Mouse (Mus musculus) G1E-ER4 (cell line): ENCODE measurements around the gene Nalcn. TPM values are rescaled to one million over a fixed set of nuclear protein-coding genes. Genes with fewer than 3 reads are reported as not detected.

ENCODE experiments used
- GATA1 ChIP-seq: IDR thresholded peaks from one replicate; pipeline ENCODE4 v1.8.0; 2012; ENCODE audit warnings: low read length, inconsistent platforms
- polyA plus RNA-seq: library from polyadenylated mRNA; stranded (reverse); fragments of >175 nt; gene quantifications from 2 replicates; pipeline ENCODE4 v1.2.3, GENCODE M21; 2012

Nalcn gene
- not detected in 2 replicates for polyA plus RNA-seq

DNA sequence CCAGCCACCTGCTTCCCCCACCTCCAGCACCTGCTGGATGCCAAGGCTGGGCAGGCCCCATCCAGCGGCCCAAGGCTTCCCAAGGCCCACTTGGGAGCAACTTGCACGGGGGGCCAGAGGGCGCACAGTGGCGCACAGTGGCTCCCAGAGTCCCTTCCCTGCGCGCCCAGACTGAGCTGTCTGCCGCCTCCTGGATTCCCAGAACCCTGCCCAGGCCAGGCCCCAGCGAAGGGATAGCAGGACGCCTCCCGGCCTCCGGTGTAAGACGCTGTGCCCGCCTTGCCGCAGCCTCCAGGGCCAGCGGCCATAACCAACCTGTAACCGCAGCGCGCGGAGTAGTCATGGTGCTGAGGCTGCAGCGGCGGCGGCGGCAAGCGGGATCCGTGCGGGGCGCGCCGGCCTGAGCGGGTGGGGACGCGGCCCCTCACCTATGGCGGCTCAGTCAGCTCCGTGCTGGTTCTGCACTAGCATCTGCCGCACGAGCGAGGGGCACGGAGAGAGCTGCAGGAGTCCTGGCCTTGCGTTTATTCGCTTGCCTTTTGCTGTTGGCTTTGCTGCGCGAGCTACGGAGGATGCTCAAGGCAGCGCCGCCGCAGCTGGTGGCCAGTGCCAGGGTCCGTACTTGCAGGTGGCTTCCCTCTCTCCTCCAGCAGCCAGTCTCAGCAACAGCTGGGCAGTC, at the start of gene Nalcn:
Gene Nalcn (minus strand): TSS at position 644 of the 679 bp plus-strand sequence.
- no peak for TF ChIP-seq GATA1

DNA sequence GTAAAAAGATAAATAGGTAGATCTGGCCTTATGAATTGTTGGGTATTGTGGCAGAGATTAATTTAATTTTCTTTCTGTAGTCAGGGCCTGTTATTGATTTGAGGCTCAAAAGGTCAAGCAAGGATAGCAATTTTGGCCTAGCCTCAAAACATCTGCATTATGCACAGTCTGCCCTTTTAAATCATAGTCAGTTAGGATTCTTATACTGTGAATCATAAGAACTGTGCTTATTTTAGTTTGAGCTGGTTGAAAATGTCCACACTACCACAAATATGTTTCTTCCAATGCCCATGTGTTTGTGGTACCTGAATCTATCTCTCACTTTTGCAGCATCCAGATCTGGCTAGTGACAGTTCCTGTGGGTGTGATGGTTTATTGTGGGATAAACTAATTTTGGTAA, 37.5 kb upstream of the Nalcn start:
- TF ChIP-seq GATA1, result no peak

DNA sequence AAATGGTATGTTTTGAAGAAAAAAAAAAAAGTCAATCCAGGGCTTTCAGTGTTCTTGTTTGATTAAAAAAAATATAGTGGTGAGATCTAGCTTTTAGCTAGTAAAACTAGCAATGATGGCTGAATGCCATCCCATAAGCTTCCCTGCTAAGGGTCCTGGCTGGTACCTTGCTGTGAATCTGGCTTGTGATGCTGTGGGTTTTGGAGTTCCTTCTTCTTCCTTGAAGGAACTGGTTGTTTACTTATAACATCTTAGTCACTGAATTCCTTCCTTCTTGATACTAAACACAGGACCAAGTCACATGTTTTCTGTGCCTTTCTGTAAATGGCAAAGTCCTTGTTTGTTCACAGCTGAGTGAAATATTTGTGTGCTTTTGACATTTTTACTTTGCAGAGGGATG, 36.3 kb upstream of the Nalcn start:
- TF ChIP-seq GATA1, result no peak

DNA sequence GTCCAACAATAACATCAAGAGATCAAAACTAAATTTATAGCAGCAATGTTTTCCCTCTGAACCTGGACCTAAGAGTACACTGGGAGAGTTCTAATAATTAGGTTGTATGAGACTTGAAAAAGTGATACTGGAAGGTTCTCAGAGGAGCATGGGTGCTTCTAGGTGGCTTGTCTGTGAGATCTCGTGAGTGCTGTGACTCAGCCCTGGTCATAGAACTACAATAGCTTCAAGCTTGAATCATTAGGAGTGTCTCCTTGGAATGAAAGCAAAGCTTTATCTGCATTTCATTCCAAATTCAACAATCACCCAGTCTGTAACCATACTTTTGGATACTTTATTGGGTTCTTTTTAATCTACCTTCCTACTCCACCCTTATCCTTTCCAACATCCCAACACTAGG, 35.4 kb upstream of the Nalcn start:
- no peak for TF ChIP-seq GATA1

DNA sequence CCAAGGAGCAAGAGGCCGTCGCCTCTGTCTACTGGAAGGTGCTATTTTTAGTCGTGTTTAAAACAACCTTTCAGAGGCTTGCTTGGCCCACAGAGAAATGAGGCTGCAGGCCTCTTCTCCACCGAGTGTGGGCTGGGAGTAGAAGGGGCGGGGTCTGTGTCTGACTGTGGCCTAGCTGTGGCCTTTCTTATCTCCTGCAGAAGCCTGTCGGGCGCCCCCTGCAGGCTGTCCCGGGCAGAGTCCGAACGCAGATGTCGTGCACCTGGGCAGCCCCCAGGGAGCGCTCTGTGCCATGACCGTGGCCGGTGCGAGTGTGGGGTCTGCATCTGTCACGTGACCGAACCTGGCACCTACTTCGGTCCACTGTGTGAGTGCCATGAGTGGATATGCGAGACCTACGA, 34.1 kb upstream of the Nalcn start:
- no peak for TF ChIP-seq GATA1

DNA sequence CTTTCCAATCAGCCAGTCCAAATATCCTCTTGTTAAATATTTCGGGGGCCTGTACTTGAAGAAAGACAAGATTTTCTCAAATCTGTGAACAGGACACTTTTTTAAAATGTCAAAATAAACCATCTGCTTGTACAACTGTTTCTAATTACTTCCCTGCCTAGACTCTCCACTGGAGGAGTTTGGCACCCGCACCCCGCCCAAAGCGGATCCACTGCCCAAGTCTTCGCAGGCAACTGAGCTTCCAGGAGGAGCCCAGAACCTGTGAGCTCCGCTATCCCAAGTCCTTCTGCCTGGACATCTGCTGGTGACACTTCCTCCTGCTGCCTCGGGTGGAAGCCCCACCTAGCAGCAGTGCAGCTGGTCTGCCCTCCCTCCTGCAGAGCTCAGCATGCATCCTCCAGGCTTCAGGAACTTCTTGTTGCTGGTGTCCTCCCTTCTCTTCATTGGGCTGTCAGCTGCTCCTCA, 33.0 kb upstream of the Nalcn start, which contains the start of gene Itgbl1:
Gene Itgbl1 (plus strand): TSS at position 51 of the 465 bp plus-strand sequence.
- TF ChIP-seq GATA1, result no peak

DNA sequence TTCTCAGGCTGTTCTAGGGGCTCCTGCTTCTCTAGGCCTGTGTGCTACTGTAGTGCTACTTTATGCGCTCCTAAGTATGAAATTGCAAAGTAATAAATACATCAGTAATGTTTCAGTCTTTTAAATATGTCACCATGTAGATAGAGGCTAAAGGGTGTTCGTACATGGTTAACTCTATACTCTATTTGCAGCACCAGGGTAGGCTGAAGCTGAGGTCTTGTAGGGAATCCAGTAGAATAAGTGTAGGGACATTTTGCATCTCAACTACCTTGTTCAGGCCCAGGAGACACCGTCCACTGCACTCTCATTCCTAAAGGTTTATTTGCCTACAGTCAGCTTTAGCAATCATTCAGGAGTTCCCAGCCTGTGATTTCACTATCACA, 227 bp upstream of the Nalcn start:
- no peak for TF ChIP-seq GATA1

DNA sequence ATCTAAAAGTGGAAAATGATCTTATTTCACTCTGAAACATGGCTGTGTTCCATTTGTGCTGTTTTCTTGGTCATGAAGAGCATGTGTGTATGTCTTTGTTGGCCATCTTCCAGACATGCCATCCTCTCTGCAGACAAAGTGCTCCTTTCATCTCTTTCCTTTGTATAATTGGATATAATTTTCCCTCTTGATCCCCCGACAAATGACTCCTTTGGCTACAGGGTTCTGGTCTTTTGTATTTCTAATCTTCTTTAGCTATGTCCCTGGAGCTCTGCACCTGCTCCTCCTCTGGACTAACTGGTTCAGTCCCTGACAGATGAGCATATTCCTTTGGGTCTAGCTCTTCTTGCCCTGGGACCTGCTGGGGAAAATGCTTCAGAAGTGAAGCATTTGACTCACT, 4.0 kb downstream of the Nalcn start:
- no peak for TF ChIP-seq GATA1

DNA sequence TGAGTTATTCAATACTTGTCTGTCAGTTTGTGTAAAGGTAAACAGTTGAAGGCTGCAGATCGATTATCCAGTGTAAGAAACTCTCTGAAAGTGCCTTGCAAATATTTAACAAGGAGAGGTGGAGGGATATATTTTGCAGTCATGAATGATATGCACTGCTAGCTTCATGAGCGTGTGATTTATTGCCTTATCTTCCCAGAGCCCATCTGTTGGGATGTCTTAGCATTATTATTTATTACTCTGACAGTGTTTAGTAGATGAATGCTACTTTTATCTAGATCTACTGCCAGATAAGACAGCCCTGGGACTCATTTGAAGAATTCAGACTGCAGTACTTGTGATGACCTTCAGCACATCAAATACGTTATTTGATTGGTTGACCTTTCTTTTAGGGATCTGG, 31.7 kb downstream of the Nalcn start:
- TF ChIP-seq GATA1, result no peak

DNA sequence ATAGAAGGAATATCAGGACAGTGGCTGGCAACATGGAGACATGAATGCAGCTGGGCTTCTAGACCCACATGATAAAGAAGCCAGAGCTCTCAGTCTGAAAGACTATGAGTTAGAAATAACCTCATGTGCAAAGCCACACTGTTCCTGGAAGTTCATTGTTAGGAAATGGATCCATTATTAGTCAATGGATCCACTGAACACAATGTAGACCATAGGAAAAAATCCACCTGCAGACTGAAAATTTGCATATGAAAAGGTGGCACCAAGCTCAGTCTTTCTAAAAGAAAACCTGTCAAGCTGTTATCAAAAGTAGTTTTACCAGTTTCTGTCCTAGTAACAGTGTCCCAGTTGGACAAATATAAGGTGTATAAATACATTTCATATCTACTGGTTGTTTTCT, 39.5 kb downstream of the Nalcn start:
- TF ChIP-seq GATA1, result no peak

DNA sequence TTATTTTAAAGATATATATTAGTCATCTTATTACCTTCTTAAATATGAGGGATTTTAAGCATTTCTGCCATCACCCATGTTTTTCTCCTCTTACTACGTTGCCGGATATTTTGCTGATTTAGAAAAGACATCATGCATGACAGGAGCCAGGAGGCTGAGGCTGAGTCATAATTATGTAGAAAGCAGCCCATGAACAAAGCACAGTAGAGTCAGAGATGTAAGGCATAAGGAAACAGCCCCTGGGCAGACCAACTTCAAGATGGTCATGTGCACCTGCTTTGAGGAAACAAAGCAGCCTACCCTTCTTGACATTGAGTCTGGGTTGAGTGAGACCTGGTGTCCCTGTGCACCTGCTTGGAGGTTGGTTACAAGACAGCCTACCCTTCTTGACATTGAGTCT, 44.5 kb downstream of the Nalcn start:
- TF ChIP-seq GATA1, result no peak

DNA sequence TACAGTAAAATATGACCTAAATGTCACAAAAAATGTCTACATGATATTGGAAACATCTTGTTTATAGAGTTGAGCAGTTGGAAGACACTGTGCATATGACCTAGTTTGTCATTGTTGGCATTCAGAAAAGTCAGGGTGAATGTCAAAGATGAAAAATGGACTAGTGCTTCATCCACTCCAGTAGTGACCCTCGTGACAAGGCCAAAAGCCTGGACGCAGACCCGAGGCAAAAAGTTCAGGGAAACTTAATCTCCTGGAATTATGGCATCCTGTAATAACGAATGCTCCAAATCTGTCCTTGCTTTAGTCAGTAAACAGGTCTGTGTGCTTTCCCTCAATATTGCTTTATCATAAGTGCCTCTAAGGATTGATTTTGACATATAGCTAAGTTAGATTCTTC, 51.6 kb downstream of the Nalcn start:
- TF ChIP-seq GATA1, result no peak

DNA sequence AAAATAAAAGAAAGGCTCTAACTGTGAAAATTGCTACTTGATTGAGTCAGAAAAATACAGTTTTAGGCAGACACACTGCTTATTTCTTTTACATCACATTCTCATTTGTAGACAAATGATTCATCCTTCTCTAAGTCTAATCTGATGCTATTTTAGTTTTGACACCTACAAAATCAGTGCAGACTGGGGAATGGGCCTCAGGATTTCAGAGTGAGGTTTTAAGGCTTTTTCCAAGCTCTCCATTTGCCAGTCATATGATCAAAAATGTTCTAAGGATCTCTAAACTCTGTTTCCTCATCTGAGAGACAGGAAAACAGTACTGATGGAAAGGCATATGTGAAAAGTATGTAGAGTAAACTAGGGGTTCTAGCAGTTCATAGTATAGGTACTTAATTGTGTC, 52.0 kb downstream of the Nalcn start:
- TF ChIP-seq GATA1, result no peak

DNA sequence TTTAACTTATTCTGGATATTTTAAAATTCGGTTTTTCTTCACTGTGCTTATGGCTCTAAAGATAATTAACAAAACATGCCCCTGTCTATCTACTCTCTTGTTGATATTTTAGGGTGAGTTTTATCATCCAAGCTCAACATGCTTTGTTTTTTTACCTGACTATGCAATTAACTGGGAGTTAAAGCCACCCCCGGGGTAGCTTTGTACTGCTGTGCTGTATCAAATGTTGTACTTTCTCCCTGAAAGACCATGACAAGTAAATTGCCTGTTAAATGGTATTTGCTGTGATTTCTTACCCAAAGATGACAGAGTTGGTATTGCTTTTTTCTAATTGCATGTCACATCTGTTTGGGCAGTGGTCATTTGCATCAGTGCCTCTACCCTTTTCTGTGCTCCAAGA, 60.3 kb downstream of the Nalcn start:
- no peak for TF ChIP-seq GATA1

DNA sequence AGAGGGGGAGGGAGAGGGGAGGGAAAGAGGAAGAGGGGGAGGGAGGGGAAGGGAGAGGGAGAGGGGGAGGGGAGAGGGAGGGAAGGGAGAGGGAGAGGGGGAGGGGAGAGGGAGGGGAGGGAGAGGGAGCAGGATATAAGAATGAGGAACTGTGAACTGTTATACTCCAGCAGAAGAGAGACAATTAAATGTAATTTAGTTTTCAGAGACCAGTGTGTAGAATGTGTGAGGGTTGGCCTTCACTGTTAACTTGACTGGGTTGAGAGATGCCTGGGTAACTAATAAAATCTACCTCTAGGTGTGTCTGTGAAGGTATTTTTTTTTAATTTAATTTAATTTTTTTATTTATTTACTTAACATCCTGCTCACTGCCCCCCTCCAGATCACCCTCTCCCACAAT, 71.4 kb downstream of the Nalcn start:
- TF ChIP-seq GATA1, result no peak

DNA sequence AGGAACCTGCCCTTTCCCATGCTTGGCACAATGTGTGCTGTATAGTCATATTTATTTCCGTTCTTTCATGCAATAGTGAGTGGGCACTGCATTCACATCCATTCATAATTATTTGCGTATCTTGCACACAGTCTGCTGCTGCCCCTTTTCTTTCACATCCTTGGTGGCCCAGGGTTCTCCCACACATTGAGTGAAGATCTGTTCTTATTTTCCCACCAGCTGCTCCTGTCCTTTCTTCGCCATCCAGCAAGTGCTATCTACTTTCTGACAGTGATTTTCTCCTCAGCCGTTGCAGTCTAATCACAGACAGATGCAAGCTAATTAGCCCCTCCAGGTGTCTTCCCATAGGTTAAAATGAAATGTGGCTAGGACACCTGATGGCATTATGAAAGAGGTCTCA, 72.0 kb downstream of the Nalcn start:
- TF ChIP-seq GATA1, result no peak

DNA sequence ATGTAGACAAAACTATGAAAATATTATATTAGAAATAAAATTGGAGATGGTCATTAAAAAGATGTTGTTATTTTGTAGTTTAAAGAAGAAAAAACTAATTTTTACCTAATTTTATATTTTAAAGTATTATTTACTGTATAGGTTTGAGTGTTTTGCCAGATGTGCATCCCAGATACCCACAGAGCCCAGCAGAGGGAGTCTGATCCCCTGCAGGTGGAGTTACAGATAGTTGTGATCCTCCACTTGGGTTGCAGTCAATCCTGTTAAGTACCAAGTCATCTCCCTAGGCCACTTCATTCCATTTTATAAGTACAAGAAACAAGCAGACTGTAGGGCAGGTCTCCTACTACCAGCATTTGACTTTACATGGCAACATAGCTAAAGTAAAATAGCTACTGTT, 84.6 kb downstream of the Nalcn start:
- TF ChIP-seq GATA1, result no peak

DNA sequence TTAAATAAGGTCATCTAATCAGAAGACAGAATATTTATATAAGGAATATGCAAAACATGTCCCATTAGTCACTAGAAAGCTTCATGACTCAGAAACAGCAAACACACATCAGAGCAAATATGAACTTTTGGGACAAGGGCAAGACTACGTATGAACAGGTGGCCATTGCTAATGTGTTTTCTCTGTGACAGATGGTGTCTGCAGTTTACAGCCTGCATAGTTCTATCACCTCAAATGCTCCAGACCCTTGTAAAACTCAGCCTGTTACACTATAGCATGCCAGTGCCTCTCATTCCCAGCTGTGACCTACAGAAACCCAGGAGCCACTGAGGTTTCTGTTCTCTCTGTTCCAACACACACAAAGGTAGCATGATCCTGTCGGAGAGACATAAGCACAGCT, 91.3 kb downstream of the Nalcn start:
- TF ChIP-seq GATA1, result no peak
